In genomic region chr8:109608271-109609152, GRCm38 (mm10) we compare ENCODE assay signal across 8 mouse cellular contexts. TPM values are rescaled to one million over a fixed set of nuclear protein-coding genes. Genes with fewer than 3 reads are reported as not detected.
DNase-seq lines count a peak whose midpoint lies in the region; ATAC-seq and TF ChIP-seq lines count a peak whose summit lies in the region.

Gene Dhodh, minus strand, starts transcription at chr8:109608673.

- peaks cover 16% of the 10 kb centered on the region for H3K36me3 ChIP-seq in ES-E14 (ENCODE audit: control insufficient read depth, insufficient read depth, low read length, poor library complexity, severe bottlenecking)
- H3K36me3 ChIP-seq in forebrain, embryonic 15.5 days, result peaks cover 6% of the 10 kb centered on the region

- peak within 1 kb of the TSS; percentile 87 for H3K9ac ChIP-seq in ES-E14 (ENCODE audit: insufficient read depth, low read depth, low read length, poor library complexity, severe bottlenecking)
- peak within 1 kb of the TSS; percentile 87 for H3K9ac ChIP-seq in forebrain, embryonic 15.5 days (replicated peaks)

- in situ Hi-C loops in ES-E14 (cut with MboI; ENCODE audit: low sequenced_read_pairs in 2 of 2, unreplicated experiment in 2 of 2), result no loop called here

- H3K4me1 ChIP-seq in ES-E14 (ENCODE audit: control insufficient read depth in 2 of 2, insufficient read depth in 2 of 2, low read length in 2 of 2, poor library complexity in 1 of 2), result peaks cover 0 to 3% of the 10 kb centered on the region in 2 experiments; a peak in 2 of 4 replicates
- H3K4me1 ChIP-seq in forebrain, embryonic 15.5 days, result peaks cover 17% of the 10 kb centered on the region
- H3K4me1 ChIP-seq in lung, adult 2 months (ENCODE audit: control insufficient read depth, insufficient read depth, low read length), result peaks cover 10% of the 10 kb centered on the region

- peak; percentile 93 for TF ChIP-seq POLR2A in lung, adult 2 months (IDR thresholded peaks at IDR 0.05; ENCODE audit: borderline replicate concordance, extremely low read depth, low read depth, low read length)

- H3K4me3 ChIP-seq in ES-E14 (ENCODE audit: insufficient read depth in 1 of 2, low read depth in 1 of 2, low read length in 2 of 2, poor library complexity in 1 of 2, severe bottlenecking in 1 of 2), result peak within 1 kb of the TSS; percentile 86 to 94
- H3K4me3 ChIP-seq in forebrain, embryonic 15.5 days, result peak within 1 kb of the TSS; percentile 61
- peak within 1 kb of the TSS; percentile 84 for H3K4me3 ChIP-seq in lung, adult 2 months (replicated peaks; ENCODE audit: extremely low read depth, low read depth, low read length)

- H3K27me3 ChIP-seq in forebrain, embryonic 15.5 days, result no peaks in the 10 kb centered on the region

- TF ChIP-seq CTCF in lung, adult 2 months (IDR thresholded peaks at IDR 0.05; ENCODE audit: insufficient read depth, low read length), result 0 out of 2 replicates have a peak, but pooled peaks have one; percentile 7

- H3K27ac ChIP-seq in ES-E14 (ENCODE audit: insufficient read depth, low read depth, low read length, poor library complexity, severe bottlenecking), result peak within 1 kb of the TSS; percentile 62
- peak within 1 kb of the TSS; percentile 99 for H3K27ac ChIP-seq in forebrain, embryonic 15.5 days (replicated peaks)

- peak; percentile 99 for ATAC-seq in forebrain, embryonic 15.5 days (replicated peaks)
- ATAC-seq in neutrophil, adult 5-6 weeks (ENCODE audit: extremely low read depth, insufficient number of reproducible peaks, low FRiP score, poor library complexity, severe bottlenecking), result peak; percentile 92

- peak; percentile 93 for DNase-seq in ES-E14 (ENCODE audit: low read depth, low spot score)
- DNase-seq in cerebellum, adult 11-12 months, result peak; percentile 98
- peak; percentile 93 for DNase-seq in heart, postnatal 25 days (ENCODE audit: low spot score)
- peak; percentile 97 for DNase-seq in layer of hippocampus, adult 18-20 months (ENCODE audit: low spot score in 2 of 2)
- peak; percentile 96 for DNase-seq in lung, adult 2 months
- peak; percentile 96 to 98 for DNase-seq in thymus, adult 18-20 months

- no peaks in the 10 kb centered on the region for H3K9me3 ChIP-seq in ES-E14 (ENCODE audit: control insufficient read depth, insufficient read depth, low read depth, low read length)
- no peaks in the 10 kb centered on the region for H3K9me3 ChIP-seq in forebrain, embryonic 15.5 days

- under 1% methylated on average over 42 of the region's 42 CpGs for WGBS in forebrain, embryonic 15.5 days
- under 1% methylated on average over 42 of the region's 42 CpGs for WGBS in lung, adult 2 months

- H3K4me2 ChIP-seq in forebrain, embryonic 15.5 days (replicated peaks), result peak within 1 kb of the TSS; percentile 71

- intact Hi-C loops in heart, postnatal 25 days (cut with DNase I), result loop anchor here (1.0 to 5.0 kb wide), 2 partner anchors 43 to 169 kb away; partner anchors contain the start of genes Ap1g1, Dhx38 and Txnl4b

TF ChIP-seq in ES-E14, 5 proteins besides CTCF, POLR2A, EP300 and RAD21:
- TF ChIP-seq ZC3H11A (IDR thresholded peaks at IDR 0.05; ENCODE audit: borderline replicate concordance, low read depth, low read length) (no peak), HCFC1 (IDR thresholded peaks at IDR 0.05; ENCODE audit: borderline replicate concordance, insufficient read depth, low read length) (peak; percentile 85)
TF ChIP-seq in ES-E14: peak in this region for 1.

RNA-seq across cellular contexts. Expression of gene Dhodh, which starts in this region (rescaled TPM):
- 57.3 and 103 TPM in 2 replicates for total RNA-seq in ES-E14 (2012; rRNA removed)
- polyA plus RNA-seq in forebrain, embryonic 15.5 days (2015; fragmentation: Nextera tagmentation; extraction: Ambion mirVana), result 35.3 and 41.4 TPM in 2 replicates
- 10 to 100 TPM; 17.7 to 19.6 TPM for total RNA-seq in heart, postnatal 25 days (2021)
- total RNA-seq in layer of hippocampus, adult 18-20 months (2021), result 10 to 100 TPM; 22.7 to 26.4 TPM
- polyA plus RNA-seq in lung, adult 2 months (2012; rRNA removed), result 20.9 and 23.7 TPM in 2 replicates
- 15.5 and 24.2 TPM in 2 replicates for total RNA-seq in neutrophil, adult 5-6 weeks (2017)

Comparison
In these comparisons a context has a peak if more than half of its experiments do, and no peak if none do; other contexts are left out.
1. Peak in every context shown above with its lines: DNase-seq, ATAC-seq, H3K4me3 ChIP-seq and H3K27ac ChIP-seq.